Mouse (Mus musculus): Measurements from ENCODE around the gene Acp4. TPM values are rescaled to one million over a fixed set of nuclear protein-coding genes. Genes with fewer than 3 reads are reported as not detected.

Acp4 gene
- total and polyA plus RNA-seq, 3 experiments: 0.57 TPM; not detected in 2

- Histone ChIP-seq H3K9ac (ENCODE audit: insufficient read depth, low read depth) (no peak overlapping the region), H3K4me1 (ENCODE audit: control insufficient read depth in 1 of 2, insufficient read depth in 2 of 2) (peaks cover 0 to 4% of the 10 kb centered on the region in 2 experiments; a peak in 2 of 4 replicates), H3K9me3 (replicated peaks; ENCODE audit: low read length) (no peaks in the 10 kb centered on the region), H3K79me2 (replicated peaks; ENCODE audit: control insufficient read depth, extremely low read depth, insufficient read depth, poor library complexity, severe bottlenecking) (no peaks in the 10 kb centered on the region), H3K27me3 (replicated peaks) (peaks cover 39% of the 10 kb centered on the region), H3K4me2 (ENCODE audit: insufficient read depth, low read depth, poor library complexity, severe bottlenecking) (no peak overlapping the region), H3K36me3 (replicated peaks in 1 of 2; ENCODE audit: control insufficient read depth in 1 of 2, insufficient read depth in 1 of 2, low read length in 1 of 2) (no peaks in the 10 kb centered on the region), H3K27ac (ENCODE audit: insufficient read depth, low read depth) (no peak overlapping the region), H3K4me3 (replicated peaks in 1 of 3; ENCODE audit: low read depth in 2 of 3, low read length in 2 of 3, poor library complexity in 1 of 3) (no peak overlapping the region)
- DNase-seq (ENCODE audit: extremely low read depth): no peak
- dilution Hi-C loops (cut with MboI; ENCODE audit: extremely low pct_ligation_motif_present, extremely low pct_unique_long_range_greater_than_20kb, low sequenced_read_pairs) (no loop called here), in situ Hi-C loops (cut with MboI; ENCODE audit: low pct_ligation_motif_present, low pct_unique_long_range_greater_than_20kb, low sequenced_read_pairs) (loop anchor here (10.0 kb wide), 2 partner anchors 227 to 377 kb away; partner anchors contain the start of genes Emc10 and Fam71e1)
- TF ChIP-seq ZNF384 (IDR thresholded peaks at IDR 0.05; ENCODE audit: low read depth, low read length) (no peak), BHLHE40 (IDR thresholded peaks at IDR 0.05; ENCODE audit: low read depth, low read length) (no peak), USF2 (conservative IDR thresholded peaks at IDR 0.05; ENCODE audit: low read depth, low read length) (no peak), IRF4 (IDR thresholded peaks at IDR 0.05; ENCODE audit: low read depth, low read length) (no peak), EP300 (IDR thresholded peaks at IDR 0.05; ENCODE audit: low read length) (no peak), CHD2 (IDR thresholded peaks at IDR 0.05; ENCODE audit: low read length) (no peak), CHD1 (IDR thresholded peaks at IDR 0.05; ENCODE audit: low read depth, low read length) (no peak), MYC (IDR thresholded peaks at IDR 0.05; ENCODE audit: low read depth, low read length) (no peak), JUN (IDR thresholded peaks at IDR 0.05; ENCODE audit: insufficient read depth, low read depth, low read length) (no peak), HCFC1 (IDR thresholded peaks at IDR 0.05; ENCODE audit: low read depth, low read length) (no peak)
Observed at GRCm38 (mm10) chr7:44268117-44268516, 10.9 kb upstream of the Acp4 start.

DNA sequence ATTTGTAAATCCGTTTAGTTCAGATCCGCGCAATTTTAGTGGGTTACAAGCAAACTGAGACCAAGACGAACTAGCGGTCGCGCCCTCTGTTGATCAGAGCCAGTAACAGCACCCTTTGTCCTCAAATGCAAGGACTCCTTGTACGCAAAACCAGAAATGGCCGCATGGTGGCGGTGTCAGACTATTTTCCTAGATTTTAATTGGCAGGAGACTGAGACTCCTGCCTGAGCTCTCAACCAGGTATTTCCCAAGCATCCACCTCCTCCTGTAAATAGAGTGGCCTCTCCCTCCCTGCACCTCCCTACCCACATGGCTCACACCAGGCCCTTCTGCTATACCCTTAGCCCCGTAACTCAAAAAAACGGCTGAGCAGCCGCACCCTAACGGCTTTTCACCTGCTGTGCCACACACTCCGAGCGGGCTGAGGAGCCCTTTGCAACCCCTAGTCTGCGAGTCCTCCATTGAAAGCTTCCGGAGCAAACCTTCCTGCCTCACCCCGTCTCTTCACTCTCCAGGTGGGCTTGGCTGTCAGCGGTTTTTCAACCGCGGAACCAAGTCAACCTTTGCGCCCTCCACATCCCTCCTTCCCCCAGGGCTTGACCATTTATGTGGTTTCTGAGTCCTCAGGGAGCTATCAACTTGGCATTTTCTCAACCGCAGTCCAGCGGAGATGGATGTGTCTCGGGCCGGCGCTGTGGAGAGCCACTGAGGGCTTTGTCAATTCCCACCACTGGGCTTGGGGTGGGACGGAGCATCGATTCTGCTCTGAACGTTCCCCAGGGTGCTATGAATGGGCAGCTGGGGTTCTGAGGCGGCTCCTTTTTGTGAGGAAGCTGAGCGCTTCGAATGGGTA is 5.8 kb upstream of the Acp4 start:
- Histone ChIP-seq H3K36me3 (replicated peaks in 1 of 2; ENCODE audit: control insufficient read depth in 1 of 2, insufficient read depth in 1 of 2, low read length in 1 of 2) (no peaks in the 10 kb centered on the region), H3K27ac (ENCODE audit: insufficient read depth, low read depth) (no peak overlapping the region), H3K27me3 (replicated peaks) (peaks cover 33% of the 10 kb centered on the region), H3K9ac (ENCODE audit: insufficient read depth, low read depth) (no peak overlapping the region), H3K79me2 (replicated peaks; ENCODE audit: control insufficient read depth, extremely low read depth, insufficient read depth, poor library complexity, severe bottlenecking) (no peaks in the 10 kb centered on the region), H3K9me3 (replicated peaks; ENCODE audit: low read length) (no peaks in the 10 kb centered on the region), H3K4me3 (replicated peaks in 1 of 3; ENCODE audit: low read depth in 2 of 3, low read length in 2 of 3, poor library complexity in 1 of 3) (no peak overlapping the region), H3K4me2 (ENCODE audit: insufficient read depth, low read depth, poor library complexity, severe bottlenecking) (peak overlapping the region; percentile 33), H3K4me1 (ENCODE audit: control insufficient read depth in 1 of 2, insufficient read depth in 2 of 2) (peaks cover 0 to 5% of the 10 kb centered on the region in 2 experiments; a peak in 2 of 4 replicates)
- in situ Hi-C loops (cut with MboI; ENCODE audit: low pct_ligation_motif_present, low pct_unique_long_range_greater_than_20kb, low sequenced_read_pairs): loop anchor here (5.0 to 10.0 kb wide), 3 partner anchors 84 to 382 kb away; partner anchors contain the start of genes Emc10 and Fam71e1
- DNase-seq (ENCODE audit: extremely low read depth): peak; percentile 92
- dilution Hi-C loops (cut with MboI; ENCODE audit: extremely low pct_ligation_motif_present, extremely low pct_unique_long_range_greater_than_20kb, low sequenced_read_pairs): no loop called here
- TF ChIP-seq ETS1 (conservative IDR thresholded peaks at IDR 0.05; ENCODE audit: low read depth, low read length) (no peak), MEF2A (IDR thresholded peaks at IDR 0.05; ENCODE audit: borderline replicate concordance, low read depth, low read length) (peak; percentile 72; the same call in 1 of the 2 replicates), UBTF (IDR thresholded peaks at IDR 0.05; ENCODE audit: low read depth, low read length) (no peak), SIN3A (IDR thresholded peaks at IDR 0.05; ENCODE audit: low read length) (peak; percentile 50; the same call in 1 of the 2 replicates), CTCF (conservative IDR thresholded peaks at IDR 0.05 in 1 of 2, IDR thresholded peaks at IDR 0.05 in 1 of 2; ENCODE audit: low read depth in 2 of 2, low read length in 2 of 2) (peak; percentile 88 to 99), TBP (conservative IDR thresholded peaks at IDR 0.05; ENCODE audit: low read depth, low read length) (no peak), ZKSCAN1 (IDR thresholded peaks at IDR 0.05; ENCODE audit: borderline replicate concordance, low read depth, low read length) (no peak), ELF1 (IDR thresholded peaks at IDR 0.05; ENCODE audit: low read depth, low read length) (peak; percentile 44; the same call in 1 of the 2 replicates), GABPA (IDR thresholded peaks at IDR 0.05; ENCODE audit: insufficient replicate concordance, low read depth, low read length) (no peak), IRF4 (IDR thresholded peaks at IDR 0.05; ENCODE audit: low read depth, low read length) (peak; percentile 30; the same call in 1 of the 2 replicates), MXI1 (IDR thresholded peaks at IDR 0.05; ENCODE audit: low read depth, low read length) (no peak), RCOR1 (conservative IDR thresholded peaks at IDR 0.05; ENCODE audit: low read depth, low read length) (no peak), JUND (conservative IDR thresholded peaks at IDR 0.05; ENCODE audit: low read depth, low read length) (no peak; the same call in 1 of the 2 replicates), CHD2 (IDR thresholded peaks at IDR 0.05; ENCODE audit: low read length) (no peak), MAZ (IDR thresholded peaks at IDR 0.05; ENCODE audit: low read depth, low read length) (peak; percentile 60; the same call in 1 of the 2 replicates), USF2 (conservative IDR thresholded peaks at IDR 0.05; ENCODE audit: low read depth, low read length) (no peak), TCF12 (IDR thresholded peaks at IDR 0.05; ENCODE audit: low read depth, low read length) (0 out of 2 replicates have a peak, but pooled peaks have one; percentile 36), HCFC1 (IDR thresholded peaks at IDR 0.05; ENCODE audit: low read depth, low read length) (peak; percentile 21; the same call in 1 of the 2 replicates), MAFK (IDR thresholded peaks at IDR 0.05; ENCODE audit: insufficient replicate concordance, low read length) (no peak), USF1 (IDR thresholded peaks at IDR 0.05; ENCODE audit: low read depth, low read length) (no peak), EP300 (IDR thresholded peaks at IDR 0.05; ENCODE audit: low read length) (0 out of 2 replicates have a peak, but pooled peaks have one; percentile 2), ZNF384 (IDR thresholded peaks at IDR 0.05; ENCODE audit: low read depth, low read length) (peak; percentile 80), CHD1 (IDR thresholded peaks at IDR 0.05; ENCODE audit: low read depth, low read length) (no peak), E2F4 (IDR thresholded peaks at IDR 0.05; ENCODE audit: insufficient replicate concordance, low read depth, low read length) (peak; percentile 38; the same call in 1 of the 2 replicates), POLR2AphosphoS2 (IDR thresholded peaks at IDR 0.05; ENCODE audit: low read depth, low read length) (no peak)
